Mouse (Mus musculus) hindbrain, embryonic 11.5 days (tissue): ENCODE measurements at regions not wholly inside any gene's neighbourhood (a gene's known extent, or its start where the extent isn't known, plus 50 kb on each side); places are given as distances from the start of the nearest gene placed in this dataset.

Experiments
- ATAC-seq: fragments of 200-750 bp; cut with Nextera tagmentation; 2 replicates; pipeline ENCODE4 v1.8.0; 2017; ENCODE audit warnings: mild to moderate bottlenecking, moderate TSS enrichment, moderate library complexity; ENCODE audit not compliant: low FRiP score
- DNase-seq: peaks from one replicate; pipeline ENCODE4 v3.0.0-alpha.2; 2015; ENCODE audit warnings: low spot score
- H3K27ac ChIP-seq: fragments of 300-500 bp; sonication (generic); 2 replicates; pipeline ENCODE4 v1.5.1; 2014; ENCODE audit warnings: mild to moderate bottlenecking, low read depth, low read length
- H3K27me3 ChIP-seq: fragments of 300-500 bp; sonication (generic); 2 replicates; pipeline ENCODE4 v1.6.1; 2014; ENCODE audit warnings: mild to moderate bottlenecking, low read length, moderate library complexity, mixed read lengths; ENCODE audit not compliant: control insufficient read depth, insufficient read depth
- H3K36me3 ChIP-seq: fragments of 300-500 bp; sonication (generic); 2 replicates; pipeline ENCODE4 v1.6.1; 2014; ENCODE audit warnings: mild to moderate bottlenecking, low read length, moderate library complexity, mixed read lengths; ENCODE audit not compliant: control insufficient read depth, insufficient read depth
- H3K4me1 ChIP-seq: fragments of 300-500 bp; sonication (generic); replicated peaks from 2 replicates; pipeline ENCODE4 v1.6.1; 2014; ENCODE audit warnings: low read length, mixed read lengths; ENCODE audit not compliant: control insufficient read depth, insufficient read depth
- H3K4me2 ChIP-seq: fragments of 300-500 bp; sonication (generic); replicated peaks from 2 replicates; pipeline ENCODE4 v1.6.1; 2014; ENCODE audit warnings: mild to moderate bottlenecking, low read depth, low read length
- H3K4me3 ChIP-seq: fragments of 300-500 bp; sonication (generic); 2 replicates; pipeline ENCODE4 v1.5.1; 2014; ENCODE audit warnings: low read depth, low read length
- H3K9ac ChIP-seq: fragments of 300-500 bp; sonication (generic); 2 replicates; pipeline ENCODE4 v1.6.1; 2014; ENCODE audit warnings: low read depth, low read length
- H3K9me3 ChIP-seq: fragments of 300-500 bp; sonication (generic); 2 replicates; pipeline ENCODE4 v1.6.1; 2016; ENCODE audit warnings: low read length; ENCODE audit not compliant: control insufficient read depth
- WGBS: fragments of 180-500 bp; shearing (Covaris S2); extraction: QIAGEN DNeasy Blood & Tissue Kit; methylation state at CpG from one replicate; pipeline ENCODE4 v1.1.7; 2014; 5-methylcytosine and 5-hydroxymethylcytosine counted together

- H3K9me3 ChIP-seq: no peaks in the 10 kb centered on the region
- 85% methylated on average over 3 of the region's 3 CpGs for WGBS
- H3K27ac ChIP-seq: no peak overlapping the region
Observed at GRCm38 (mm10) chr5:82964513-82964912, 390.5 kb downstream of the Tecrl start.

GRCm38 (mm10) chr5:82956012-82956411 lies 399.0 kb downstream of the Tecrl start:
- no peaks in the 10 kb centered on the region for H3K36me3 ChIP-seq
- no peak overlapping the region for H3K4me3 ChIP-seq
- WGBS: 75% methylated on average over 3 of the region's 3 CpGs
- no peaks in the 10 kb centered on the region for H3K9me3 ChIP-seq
- H3K27me3 ChIP-seq: no peaks in the 10 kb centered on the region
- H3K27ac ChIP-seq: no peak overlapping the region
- H3K4me1 ChIP-seq: no peaks in the 10 kb centered on the region
- no peak for ATAC-seq
- no peak overlapping the region for H3K9ac ChIP-seq
- no peak for DNase-seq
- H3K4me2 ChIP-seq: no peak overlapping the region

More at GRCm38 (mm10) chr5:82964513-82964912, 390.5 kb downstream of the Tecrl start:
- ATAC-seq (no peak), DNase-seq (no peak)
- Histone ChIP-seq H3K36me3 (no peaks in the 10 kb centered on the region), H3K27me3 (no peaks in the 10 kb centered on the region), H3K4me2 (no peak overlapping the region), H3K4me1 (no peaks in the 10 kb centered on the region), H3K4me3 (no peak overlapping the region), H3K9ac (no peak overlapping the region)

GRCm38 (mm10) chr5:82947060-82947459 lies 407.9 kb downstream of the Tecrl start:
- no peak overlapping the region for H3K9ac ChIP-seq
- H3K9me3 ChIP-seq: no peaks in the 10 kb centered on the region
- H3K4me1 ChIP-seq: no peaks in the 10 kb centered on the region
- no peak overlapping the region for H3K4me3 ChIP-seq
- no peak overlapping the region for H3K4me2 ChIP-seq
- DNase-seq (no peak), ATAC-seq (no peak)
- H3K36me3 ChIP-seq: no peaks in the 10 kb centered on the region
- 94% methylated on average over 1 of the region's 1 CpGs for WGBS
- H3K27ac ChIP-seq: no peak overlapping the region
- H3K27me3 ChIP-seq: no peaks in the 10 kb centered on the region

- no peak for ATAC-seq
- H3K4me1 ChIP-seq: no peaks in the 10 kb centered on the region
- no peaks in the 10 kb centered on the region for H3K9me3 ChIP-seq
- WGBS: 94% methylated on average over 1 of the region's 1 CpGs
- H3K27ac ChIP-seq: no peak overlapping the region
- no peaks in the 10 kb centered on the region for H3K27me3 ChIP-seq
- no peaks in the 10 kb centered on the region for H3K36me3 ChIP-seq
- no peak for DNase-seq
- no peak overlapping the region for H3K9ac ChIP-seq
- no peak overlapping the region for H3K4me2 ChIP-seq
- no peak overlapping the region for H3K4me3 ChIP-seq
Observed at GRCm38 (mm10) chr5:82939786-82940185, 415.2 kb downstream of the Tecrl start.

GRCm38 (mm10) chr5:82899347-82899746 lies 455.6 kb downstream of the Tecrl start:
- WGBS: 82% methylated on average over 3 of the region's 3 CpGs
- no peak overlapping the region for H3K4me3 ChIP-seq

GRCm38 (mm10) chr5:82898912-82899311 lies 456.1 kb downstream of the Tecrl start:
- DNase-seq (no peak), ATAC-seq (no peak)
- WGBS: 86% methylated on average over 1 of the region's 1 CpGs

More at GRCm38 (mm10) chr5:82899347-82899746, 455.6 kb downstream of the Tecrl start:
- H3K4me2 ChIP-seq: no peak overlapping the region
- H3K4me1 ChIP-seq: no peaks in the 10 kb centered on the region
- no peak overlapping the region for H3K27ac ChIP-seq
- DNase-seq (no peak), ATAC-seq (no peak)
- H3K36me3 ChIP-seq: no peaks in the 10 kb centered on the region
- H3K27me3 ChIP-seq: no peaks in the 10 kb centered on the region
- H3K9ac ChIP-seq: no peak overlapping the region
- H3K9me3 ChIP-seq: no peaks in the 10 kb centered on the region

GRCm38 (mm10) chr5:82898389-82898788 lies 456.6 kb downstream of the Tecrl start:
- DNase-seq (no peak), ATAC-seq (no peak)
- Histone ChIP-seq H3K27ac (no peak overlapping the region), H3K4me3 (no peak overlapping the region), H3K9me3 (no peaks in the 10 kb centered on the region), H3K4me2 (no peak overlapping the region), H3K27me3 (no peaks in the 10 kb centered on the region), H3K9ac (no peak overlapping the region), H3K36me3 (no peaks in the 10 kb centered on the region), H3K4me1 (no peaks in the 10 kb centered on the region)
- 75% methylated on average over 2 of the region's 2 CpGs for WGBS

More at GRCm38 (mm10) chr5:82898912-82899311, 456.1 kb downstream of the Tecrl start:
- Histone ChIP-seq H3K9ac (no peak overlapping the region), H3K4me2 (no peak overlapping the region), H3K27me3 (no peaks in the 10 kb centered on the region), H3K36me3 (no peaks in the 10 kb centered on the region), H3K4me1 (no peaks in the 10 kb centered on the region), H3K4me3 (no peak overlapping the region), H3K9me3 (no peaks in the 10 kb centered on the region), H3K27ac (no peak overlapping the region)

- Histone ChIP-seq H3K27me3 (no peaks in the 10 kb centered on the region), H3K4me1 (no peaks in the 10 kb centered on the region), H3K9me3 (no peaks in the 10 kb centered on the region), H3K36me3 (no peaks in the 10 kb centered on the region), H3K27ac (no peak overlapping the region), H3K9ac (no peak overlapping the region), H3K4me2 (no peak overlapping the region), H3K4me3 (no peak overlapping the region)
- ATAC-seq (no peak), DNase-seq (no peak)
- WGBS: 90% methylated on average over 2 of the region's 2 CpGs
Observed at GRCm38 (mm10) chr5:82869264-82869663, 485.7 kb downstream of the Tecrl start.

- no peak overlapping the region for H3K4me2 ChIP-seq
- no peaks in the 10 kb centered on the region for H3K36me3 ChIP-seq
- H3K4me1 ChIP-seq: no peaks in the 10 kb centered on the region
- H3K27ac ChIP-seq: no peak overlapping the region
- no peaks in the 10 kb centered on the region for H3K9me3 ChIP-seq
- no peaks in the 10 kb centered on the region for H3K27me3 ChIP-seq
- H3K9ac ChIP-seq: no peak overlapping the region
- no peak for DNase-seq
- no peak for ATAC-seq
- H3K4me3 ChIP-seq: no peak overlapping the region
- 92% methylated on average over 1 of the region's 1 CpGs for WGBS
Observed at GRCm38 (mm10) chr5:82864347-82864746, 490.6 kb downstream of the Tecrl start.
